Mouse (Mus musculus) stomach, postnatal 0 days (tissue): ENCODE data around the gene Rps6kc1.
A peak's percentile ranks its signal among the peaks of the same experiment; 100 is the strongest.

Experiments
- CTCF ChIP-seq: IDR thresholded peaks from 2 replicates; pipeline ENCODE4 v1.5.1; 2016; ENCODE audit warnings: antibody characterized with exemption, low read depth, mild to moderate bottlenecking, moderate library complexity
- EP300 ChIP-seq: optimal IDR thresholded peaks from 2 replicates; pipeline ENCODE3; 2016; ENCODE audit warnings: antibody characterized with exemption

GRCm38 (mm10) chr1:190881422-190881821 is 30.1 kb downstream of the Rps6kc1 start:
- TF ChIP-seq EP300 (no peak), CTCF (peak; percentile 83)
